Mouse (Mus musculus) heart, postnatal 25 days (tissue): ENCODE results near the gene Klrb1a. TPM values are rescaled to one million over a fixed set of nuclear protein-coding genes. Genes with fewer than 3 reads are reported as not detected.
"Not testable (repeated sequence)": the region's sequence is repeated elsewhere in the genome, so short reads cannot be mapped to it uniquely, and the experiment has no call there.

Source experiments
- DNase-seq: peaks from one replicate; pipeline ENCODE4 v3.0.0; 2022; ENCODE audit warnings: low spot score
- intact Hi-C: fragments of 180-260 bp; cut with DNase I; formaldehyde crosslinking; loops from one replicate; pipeline ENCODE4 v1.15.1; 2025
- total RNA-seq, 2 experiments: library from RNA; stranded (reverse); gene quantifications; 2 replicates each; pipeline ENCODE4 v1.2.3; 2021

The Klrb1a gene
- total RNA-seq: not detected

GRCm38 (mm10) chr6:128623433-128623832, at the start of gene Klrb1a:
Gene Klrb1a (minus strand): TSS chr6:128623533.
- intact Hi-C loops, DNase-seq: not testable (repeated sequence)

GRCm38 (mm10) chr6:128669936-128670335, 46.6 kb upstream of the Klrb1a start:
- no peak for DNase-seq
- intact Hi-C loops: no loop called here

GRCm38 (mm10) chr6:128662206-128662605, 38.9 kb upstream of the Klrb1a start, which contains the start of gene Clec2h:
Gene Clec2h (plus strand): TSS chr6:128662385.
- intact Hi-C loops: no loop called here
- no peak for DNase-seq

GRCm38 (mm10) chr6:128661249-128661648, 37.9 kb upstream of the Klrb1a start:
- DNase-seq: no peak
- intact Hi-C loops: no loop called here

GRCm38 (mm10) chr6:128652938-128653337, 29.6 kb upstream of the Klrb1a start:
- DNase-seq: no peak
- intact Hi-C loops: no loop called here

GRCm38 (mm10) chr6:128650827-128651226, 27.5 kb upstream of the Klrb1a start:
- DNase-seq, intact Hi-C loops: not testable (repeated sequence)

GRCm38 (mm10) chr6:128650187-128650586, 26.9 kb upstream of the Klrb1a start:
- DNase-seq: no peak
- intact Hi-C loops: no loop called here

- intact Hi-C loops: no loop called here
These were observed 26.3 kb upstream of the Klrb1a start for GRCm38 (mm10) chr6:128649681-128650080.

GRCm38 (mm10) chr6:128645708-128646107, 22.4 kb upstream of the Klrb1a start:
- intact Hi-C loops: not testable (repeated sequence)

More at GRCm38 (mm10) chr6:128649681-128650080, 26.3 kb upstream of the Klrb1a start:
- DNase-seq: no peak

GRCm38 (mm10) chr6:128644694-128645093, 21.4 kb upstream of the Klrb1a start:
- DNase-seq, intact Hi-C loops: not testable (repeated sequence)

More at GRCm38 (mm10) chr6:128645708-128646107, 22.4 kb upstream of the Klrb1a start:
- DNase-seq: not testable (repeated sequence)

- no peak for DNase-seq
- intact Hi-C loops: no loop called here
These were observed 20.7 kb upstream of the Klrb1a start for GRCm38 (mm10) chr6:128643999-128644398.

- no peak for DNase-seq
- intact Hi-C loops: no loop called here
These were observed 17.9 kb upstream of the Klrb1a start for GRCm38 (mm10) chr6:128641116-128641716.

- no peak for DNase-seq
- intact Hi-C loops: no loop called here
These were observed 17.3 kb upstream of the Klrb1a start for GRCm38 (mm10) chr6:128640673-128641072.

- intact Hi-C loops: loop anchor here (2.0 kb wide), 1 partner anchor 26 kb away; no protein-coding TSS in a partner anchor
- DNase-seq: not testable (repeated sequence)
These were observed 7.9 kb upstream of the Klrb1a start for GRCm38 (mm10) chr6:128630912-128631905.

GRCm38 (mm10) chr6:128629771-128630739, 6.7 kb upstream of the Klrb1a start:
- intact Hi-C loops: loop anchor here (2.0 kb wide), 1 partner anchor 25 kb away; no protein-coding TSS in a partner anchor
- DNase-seq: not testable (repeated sequence)

- intact Hi-C loops: loop anchor here (2.0 kb wide), 1 partner anchor 166 kb away; no protein-coding TSS in a partner anchor
- DNase-seq: not testable (repeated sequence)
These were observed 1.9 kb upstream of the Klrb1a start for GRCm38 (mm10) chr6:128625246-128625645.

- no peak for DNase-seq
- intact Hi-C loops: loop anchor here (2.0 kb wide), 1 partner anchor 166 kb away; no protein-coding TSS in a partner anchor
These were observed 1.1 kb upstream of the Klrb1a start for GRCm38 (mm10) chr6:128624425-128624824.

- no peak for DNase-seq
- intact Hi-C loops: no loop called here
These were observed 600 bp downstream of the Klrb1a start for GRCm38 (mm10) chr6:128622733-128623132.

GRCm38 (mm10) chr6:128606350-128606749, 17.0 kb downstream of the Klrb1a start:
- intact Hi-C loops: no loop called here
- DNase-seq: no peak
